Mouse (Mus musculus): ENCODE measurements around the gene Rbm25.

Rbm25 gene

GRCm38 (mm10) chr12:83650346-83650745, 19.3 kb downstream of the Rbm25 start:
- DNase-seq (ENCODE audit: low read depth, low spot score), result no peak

- DNase-seq (ENCODE audit: low read depth, low spot score), result no peak
These were observed 20.4 kb downstream of the Rbm25 start for GRCm38 (mm10) chr12:83651414-83651813.

GRCm38 (mm10) chr12:83685466-83685865, 54.4 kb downstream of the Rbm25 start:
- no peak for DNase-seq (ENCODE audit: low read depth, low spot score)

GRCm38 (mm10) chr12:83686575-83687350, 55.7 kb downstream of the Rbm25 start:
- DNase-seq (ENCODE audit: low read depth, low spot score), result peak; percentile 25

- DNase-seq (ENCODE audit: low read depth, low spot score), result peak; percentile 96
These were observed 56.9 kb downstream of the Rbm25 start, which contains the start of gene Psen1 for GRCm38 (mm10) chr12:83687934-83688315. Gene Psen1 (plus strand): TSS chr12:83688152.

- peak; percentile 68 for DNase-seq (ENCODE audit: low read depth, low spot score)
These were observed 57.5 kb downstream of the Rbm25 start for GRCm38 (mm10) chr12:83688316-83689086.

- peak; percentile 47 for DNase-seq (ENCODE audit: low read depth, low spot score)
These were observed 58.0 kb downstream of the Rbm25 start for GRCm38 (mm10) chr12:83689087-83689432.

- DNase-seq (ENCODE audit: low read depth, low spot score), result no peak
These were observed 63.0 kb downstream of the Rbm25 start for GRCm38 (mm10) chr12:83694011-83694410.

- no peak for DNase-seq (ENCODE audit: low read depth, low spot score)
These were observed 63.6 kb downstream of the Rbm25 start for GRCm38 (mm10) chr12:83694669-83695068.

GRCm38 (mm10) chr12:83698637-83699036, 67.6 kb downstream of the Rbm25 start:
- DNase-seq (ENCODE audit: low read depth, low spot score), result no peak

GRCm38 (mm10) chr12:83701608-83702007, 70.6 kb downstream of the Rbm25 start:
- DNase-seq (ENCODE audit: low read depth, low spot score), result no peak

- DNase-seq (ENCODE audit: low read depth, low spot score), result no peak
These were observed 71.8 kb downstream of the Rbm25 start for GRCm38 (mm10) chr12:83702796-83703195.

GRCm38 (mm10) chr12:83706951-83707350, 75.9 kb downstream of the Rbm25 start:
- DNase-seq (ENCODE audit: low read depth, low spot score), result no peak

- DNase-seq (ENCODE audit: low read depth, low spot score), result no peak
These were observed 77.4 kb downstream of the Rbm25 start for GRCm38 (mm10) chr12:83708160-83709092.

GRCm38 (mm10) chr12:83709934-83710333, 78.9 kb downstream of the Rbm25 start:
- DNase-seq (ENCODE audit: low read depth, low spot score), result no peak

- DNase-seq (ENCODE audit: low read depth, low spot score), result peak; percentile 71
These were observed 82.7 kb downstream of the Rbm25 start for GRCm38 (mm10) chr12:83713749-83714148.

GRCm38 (mm10) chr12:83716416-83717184, 85.6 kb downstream of the Rbm25 start:
- DNase-seq (ENCODE audit: low read depth, low spot score), result no peak

GRCm38 (mm10) chr12:83719431-83719830, 88.4 kb downstream of the Rbm25 start:
- DNase-seq (ENCODE audit: low read depth, low spot score), result no peak

GRCm38 (mm10) chr12:83721281-83721680, 90.2 kb downstream of the Rbm25 start:
- DNase-seq (ENCODE audit: low read depth, low spot score), result no peak

- no peak for DNase-seq (ENCODE audit: low read depth, low spot score)
These were observed 92.0 kb downstream of the Rbm25 start for GRCm38 (mm10) chr12:83723037-83723436.
